Mouse (Mus musculus) ovary, postnatal 14 days (tissue): ENCODE results near the gene Ccdc88b.

ENCODE experiments used
- DNase-seq: peaks from one replicate; pipeline ENCODE4 v3.0.0; 2022; ENCODE audit warnings: low spot score

Ccdc88b gene

DNA sequence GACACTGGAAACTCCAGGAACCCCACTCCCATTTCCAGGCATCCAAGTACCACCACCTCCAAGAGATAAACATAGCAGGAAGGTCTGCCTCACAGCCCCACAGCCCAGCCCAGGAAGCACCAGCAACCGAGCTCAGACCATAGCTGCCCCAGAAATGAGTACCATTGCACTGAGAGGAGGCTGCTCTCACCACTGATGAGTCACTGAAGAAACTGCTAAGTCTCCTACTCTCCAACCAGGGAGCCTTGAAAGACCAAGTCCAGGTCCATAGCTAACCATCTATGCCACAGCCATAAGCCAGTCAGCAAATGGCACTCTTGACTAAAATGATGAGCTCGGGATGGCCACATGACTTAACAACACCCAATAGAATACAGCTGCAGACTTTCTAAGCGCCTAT is 31.4 kb downstream of the Ccdc88b start:
- no peak for DNase-seq

DNA sequence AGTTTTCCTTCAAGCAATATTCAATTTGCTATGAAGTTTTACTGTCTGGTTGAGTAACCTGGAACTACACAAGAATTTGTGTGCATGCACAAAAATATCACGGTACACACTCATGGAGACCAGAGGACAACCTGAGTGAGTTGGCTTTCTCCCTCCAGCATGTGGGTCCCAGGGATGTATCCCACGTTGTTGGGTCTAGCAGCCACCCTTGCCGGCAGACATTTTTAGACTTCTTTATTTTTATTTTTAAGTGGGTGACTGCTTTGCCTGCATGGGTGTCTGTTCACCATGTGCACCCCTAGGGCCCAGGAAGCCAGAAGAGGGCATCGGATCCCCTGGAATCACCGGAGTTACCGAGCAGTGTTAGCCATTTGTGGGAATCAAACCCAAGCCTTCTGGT is 32.6 kb downstream of the Ccdc88b start:
- no peak for DNase-seq

DNA sequence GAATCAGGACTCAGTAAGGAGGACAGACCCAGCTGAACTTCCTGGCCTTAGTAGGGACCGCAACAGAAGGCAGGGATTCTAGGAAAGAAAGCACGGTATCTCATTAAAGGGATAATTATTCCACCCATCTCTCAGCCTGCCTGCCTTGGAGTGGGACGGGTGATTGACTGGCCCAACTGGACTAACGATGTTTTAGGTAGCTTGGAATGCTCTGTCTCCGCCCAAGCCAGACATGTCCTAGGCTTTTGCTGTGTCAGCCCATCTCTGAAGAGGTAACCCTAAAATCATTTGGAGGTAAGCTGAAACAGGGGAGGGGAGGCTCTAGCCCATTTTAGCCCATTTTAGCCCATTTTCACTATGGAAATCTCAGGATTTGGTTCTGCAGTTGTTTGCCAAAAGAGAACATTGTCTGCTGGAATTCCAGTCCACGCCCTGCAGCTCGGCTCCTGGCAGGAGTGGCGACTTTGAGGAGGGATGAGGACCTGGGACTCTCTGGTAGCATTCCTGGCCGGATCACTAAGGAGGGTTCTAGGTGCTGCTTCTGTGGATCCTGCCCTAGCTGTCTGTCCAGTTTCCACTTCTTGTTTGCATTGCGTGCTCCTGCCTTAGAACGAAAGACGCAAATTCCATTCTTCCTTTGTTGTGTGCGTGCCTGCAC is 37.3 kb downstream of the Ccdc88b start:
- no peak for DNase-seq

DNA sequence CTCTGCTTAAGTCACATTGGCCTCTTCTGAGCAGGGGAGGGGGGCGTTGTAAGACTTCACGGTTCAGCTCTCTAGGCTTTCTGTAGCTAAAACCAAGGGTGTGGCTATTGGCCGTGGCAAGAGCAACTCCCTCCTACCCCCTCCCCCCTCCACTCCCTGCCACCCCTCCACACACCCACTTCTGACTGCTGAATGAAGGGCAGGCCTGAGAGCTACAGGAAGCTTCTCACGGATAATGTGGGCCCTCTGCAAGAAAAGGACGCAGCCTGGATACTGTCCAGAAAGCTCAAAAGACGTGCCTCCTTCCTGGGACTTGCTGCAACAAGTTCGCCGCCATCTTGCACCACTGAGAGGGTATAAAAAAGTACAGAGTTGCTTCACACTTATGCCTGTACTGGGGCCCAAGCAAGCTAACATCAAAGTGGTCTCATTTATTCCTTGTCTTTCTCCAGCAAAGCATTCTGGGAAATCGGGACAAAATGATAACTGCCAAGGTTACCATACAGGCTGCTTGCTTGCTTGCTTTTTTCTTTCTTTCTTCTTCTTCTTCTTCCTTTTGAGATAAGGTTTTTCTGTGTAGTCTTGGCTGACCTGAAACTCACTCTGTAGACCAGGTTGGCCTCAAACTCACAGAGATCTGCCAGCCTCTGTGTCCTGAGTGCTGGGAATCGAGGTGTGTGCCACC is 38.7 kb downstream of the Ccdc88b start:
- no peak for DNase-seq

DNA sequence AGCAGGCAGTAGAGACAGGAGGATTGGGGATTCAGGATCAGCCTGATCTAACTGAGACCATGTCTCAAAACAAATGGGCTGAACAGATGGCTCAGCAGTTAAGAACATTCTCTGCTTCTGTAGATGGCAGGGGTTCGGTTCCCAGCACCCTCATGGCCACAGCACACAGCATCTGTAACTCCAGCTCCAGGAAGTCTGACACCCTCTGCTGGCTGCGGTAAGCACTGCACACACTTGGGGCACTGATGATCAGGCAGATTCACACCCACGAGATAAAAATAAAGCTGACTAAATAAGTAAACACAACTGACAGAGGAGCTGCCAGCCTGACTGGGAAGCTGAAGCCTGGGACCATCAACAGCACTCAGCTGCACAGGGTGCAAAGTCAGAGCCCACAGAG is 43.1 kb downstream of the Ccdc88b start:
- DNase-seq, result no peak

DNA sequence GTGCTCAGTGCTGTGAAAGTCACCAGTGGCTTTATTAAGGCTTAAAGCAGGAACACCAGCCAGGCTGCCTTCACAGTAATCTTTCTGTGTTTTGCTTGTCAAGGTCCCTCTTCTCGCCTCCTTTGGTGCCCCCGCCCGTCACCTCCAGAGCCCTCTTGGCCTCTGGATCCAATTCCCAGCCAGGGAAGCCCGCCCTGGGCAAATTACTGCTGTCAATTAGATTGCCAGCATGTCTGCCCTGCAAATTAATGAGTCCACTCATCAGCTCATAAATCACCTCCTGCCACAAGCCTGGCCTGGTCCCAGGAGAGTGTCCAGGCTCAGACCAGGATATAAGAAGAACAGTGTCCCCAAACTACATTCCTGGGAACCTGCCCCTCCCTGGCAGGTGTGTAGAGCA is 43.6 kb downstream of the Ccdc88b start:
- no peak for DNase-seq
